Mouse (Mus musculus) embryonic facial prominence, embryonic 10.5 days (tissue): ENCODE measurements at regions not wholly inside any gene's neighbourhood (a gene's known extent, or its start where the extent isn't known, plus 50 kb on each side); places are given as distances from the start of the nearest gene placed in this dataset.

ENCODE experiments used
- DNase-seq: peaks from one replicate; pipeline ENCODE4 v3.0.0-alpha.2; 2017; ENCODE audit warnings: low spot score
- H3K27ac ChIP-seq: fragments of 300-500 bp; sonication (generic); replicated peaks from 2 replicates; pipeline ENCODE4 v1.5.1; 2016; ENCODE audit warnings: mild to moderate bottlenecking
- H3K27me3 ChIP-seq: fragments of 300-500 bp; sonication (generic); replicated peaks from 2 replicates; pipeline ENCODE4 v1.6.1; 2016; ENCODE audit warnings: low read depth, mild to moderate bottlenecking; ENCODE audit not compliant: poor library complexity, severe bottlenecking
- H3K36me3 ChIP-seq: fragments of 300-500 bp; sonication (generic); replicated peaks from 2 replicates; pipeline ENCODE4 v1.6.1; 2016; ENCODE audit warnings: mild to moderate bottlenecking, moderate library complexity
- H3K4me1 ChIP-seq: fragments of 300-500 bp; sonication (generic); 2 replicates; pipeline ENCODE4 v1.6.1; 2016
- H3K4me3 ChIP-seq: fragments of 300-500 bp; sonication (generic); 2 replicates; pipeline ENCODE4 v1.5.1; 2016; ENCODE audit warnings: mild to moderate bottlenecking, moderate library complexity
- H3K9me3 ChIP-seq: fragments of 300-500 bp; sonication (generic); 2 replicates; pipeline ENCODE4 v1.6.1; 2016; ENCODE audit warnings: mild to moderate bottlenecking
- WGBS: fragments of 180-500 bp; shearing (Covaris S2); methylation state at CpG from one replicate; pipeline ENCODE4 v1.1.7; 2016; 5-methylcytosine and 5-hydroxymethylcytosine counted together

DNA sequence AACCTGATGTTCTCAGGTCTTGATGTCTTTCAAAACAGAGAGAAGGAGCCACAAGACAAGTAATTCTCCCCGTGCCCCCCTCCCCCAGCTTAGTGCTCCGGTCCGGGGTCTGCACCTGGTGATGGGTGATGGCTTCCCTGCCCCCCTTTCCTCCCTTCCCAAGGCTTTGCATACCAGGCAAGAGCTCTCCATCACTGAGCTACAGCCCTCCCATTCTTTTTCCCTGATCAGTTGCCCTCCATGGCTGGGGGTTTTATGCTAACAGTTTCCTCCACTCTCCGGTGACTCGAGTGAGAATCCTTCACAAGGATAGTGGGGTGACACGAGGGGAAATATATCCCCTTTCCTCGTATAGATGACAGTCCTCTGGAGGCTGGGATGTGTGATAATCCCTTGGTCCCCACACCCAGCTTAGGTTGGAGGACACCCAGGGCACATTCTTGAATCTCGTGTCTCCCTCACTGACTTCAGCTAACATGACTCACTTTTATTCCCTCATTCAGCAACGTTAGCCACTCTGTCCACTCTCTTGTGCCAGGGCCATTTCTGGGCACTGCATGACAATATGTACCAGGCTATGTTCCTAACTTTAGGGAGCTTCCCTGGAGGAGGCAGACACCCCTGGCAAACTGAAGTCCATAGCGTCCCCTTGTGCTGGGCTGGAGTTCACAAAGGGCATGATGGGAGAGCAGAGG lies 61.9 kb upstream of the Ampd3 start:
- Histone ChIP-seq H3K9me3 (0 out of 2 replicates have a peak, but pooled peaks cover 1% of the 10 kb centered on the region), H3K27me3 (no peaks in the 10 kb centered on the region), H3K27ac (no peak overlapping the region), H3K4me1 (peaks cover 12% of the 10 kb centered on the region), H3K36me3 (no peaks in the 10 kb centered on the region), H3K4me3 (no peak overlapping the region)
- DNase-seq: no peak
- 88% methylated on average over 10 of the region's 10 CpGs for WGBS

DNA sequence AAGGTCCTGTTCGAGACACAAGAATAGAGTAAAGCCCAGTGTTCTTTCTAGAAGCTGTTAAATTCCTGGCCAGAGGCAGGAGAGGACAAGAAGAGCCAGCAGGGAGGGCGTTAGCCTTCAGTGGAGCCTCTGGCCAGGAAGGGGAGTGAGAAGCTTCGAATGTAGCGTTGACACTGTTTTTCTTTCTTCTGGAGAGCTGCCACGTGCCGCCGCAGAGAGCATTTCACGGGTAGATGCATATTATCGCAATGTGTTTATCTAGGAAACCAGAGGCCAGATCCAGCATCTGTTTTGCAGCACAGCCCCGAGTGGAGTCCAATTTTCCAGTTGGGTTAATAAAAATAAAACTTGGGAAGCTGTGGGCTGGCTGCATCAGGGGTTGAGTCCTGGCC lies 61.3 kb upstream of the Ampd3 start:
- H3K27me3 ChIP-seq: no peaks in the 10 kb centered on the region
- WGBS: 62% methylated on average over 10 of the region's 10 CpGs
- no peak overlapping the region for H3K4me3 ChIP-seq
- H3K36me3 ChIP-seq: no peaks in the 10 kb centered on the region
- H3K27ac ChIP-seq: no peak overlapping the region
- 0 out of 2 replicates have a peak, but pooled peaks cover 5% of the 10 kb centered on the region for H3K9me3 ChIP-seq
- DNase-seq: no peak
- H3K4me1 ChIP-seq: peaks cover 12% of the 10 kb centered on the region

DNA sequence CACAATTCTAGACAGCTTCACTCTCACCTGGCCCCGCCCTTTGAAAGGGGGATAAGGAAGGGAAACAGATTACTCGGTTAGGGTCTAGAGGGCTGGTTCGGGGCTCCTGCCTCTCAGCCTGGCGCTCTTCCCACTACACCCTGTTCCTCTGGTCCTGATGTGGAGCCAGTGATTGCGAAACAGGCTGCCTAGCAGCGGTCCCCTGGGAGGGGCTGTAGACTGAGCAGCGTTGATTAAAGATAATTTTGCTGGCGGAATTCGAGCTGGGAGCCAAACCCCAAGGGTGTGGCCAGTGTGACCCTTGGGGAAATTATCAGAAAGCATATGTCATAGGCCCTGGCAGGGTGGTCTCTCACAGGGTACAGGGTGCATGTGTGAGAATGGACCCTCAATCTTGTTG lies 59.9 kb upstream of the Ampd3 start:
- Histone ChIP-seq H3K9me3 (0 out of 2 replicates have a peak, but pooled peaks cover 5% of the 10 kb centered on the region), H3K4me3 (no peak overlapping the region), H3K36me3 (no peaks in the 10 kb centered on the region), H3K27ac (no peak overlapping the region), H3K27me3 (no peaks in the 10 kb centered on the region), H3K4me1 (peaks cover 12% of the 10 kb centered on the region)
- WGBS: 79% methylated on average over 9 of the region's 9 CpGs
- no peak for DNase-seq

DNA sequence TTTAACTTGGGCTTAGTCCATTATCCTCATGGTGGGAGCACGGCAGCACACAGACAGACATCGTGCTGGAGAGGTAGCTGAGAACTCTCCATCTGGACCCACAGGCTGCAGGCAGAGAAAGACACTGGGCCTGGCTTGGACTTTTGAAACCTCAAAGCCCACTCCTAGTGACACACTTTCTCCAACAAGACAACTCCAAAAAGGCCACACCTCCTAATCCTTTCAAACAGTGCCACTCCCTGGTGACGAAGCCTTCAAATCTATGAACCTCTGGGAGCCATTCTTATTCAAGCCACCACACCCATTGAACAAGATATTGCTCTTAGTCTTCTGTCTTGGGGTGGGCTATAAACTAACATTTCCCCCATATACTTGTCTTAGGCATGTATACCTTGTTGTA lies 59.2 kb upstream of the Ampd3 start:
- H3K27ac ChIP-seq: no peak overlapping the region
- H3K4me3 ChIP-seq: no peak overlapping the region
- H3K4me1 ChIP-seq: peaks cover 12% of the 10 kb centered on the region
- no peaks in the 10 kb centered on the region for H3K36me3 ChIP-seq
- no peaks in the 10 kb centered on the region for H3K27me3 ChIP-seq
- 0 out of 2 replicates have a peak, but pooled peaks cover 5% of the 10 kb centered on the region for H3K9me3 ChIP-seq
- WGBS: 90% methylated on average over 3 of the region's 3 CpGs
- DNase-seq: no peak

DNA sequence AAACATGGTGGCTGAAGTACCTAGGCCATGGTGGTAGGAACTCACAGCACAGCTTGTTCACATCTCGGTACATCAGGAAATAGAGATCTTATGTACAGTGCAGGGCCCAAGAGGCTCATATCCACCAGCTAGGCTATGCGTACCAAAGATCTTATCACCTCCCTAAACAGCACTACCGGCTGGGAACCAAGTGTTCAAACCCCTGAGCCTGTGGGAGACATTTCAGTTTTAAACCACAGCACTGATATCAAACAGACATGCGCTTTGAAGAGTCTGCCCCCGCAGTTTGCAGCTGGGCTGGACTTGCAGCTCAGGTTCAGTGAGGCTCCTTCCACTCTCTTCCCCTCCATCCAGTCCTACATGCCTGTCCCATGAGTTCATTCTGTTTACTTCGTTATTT lies 58.4 kb upstream of the Ampd3 start:
- no peak for DNase-seq
- whole genome bisulfite sequencing: 85% methylated on average over 6 of the region's 6 CpGs

DNA sequence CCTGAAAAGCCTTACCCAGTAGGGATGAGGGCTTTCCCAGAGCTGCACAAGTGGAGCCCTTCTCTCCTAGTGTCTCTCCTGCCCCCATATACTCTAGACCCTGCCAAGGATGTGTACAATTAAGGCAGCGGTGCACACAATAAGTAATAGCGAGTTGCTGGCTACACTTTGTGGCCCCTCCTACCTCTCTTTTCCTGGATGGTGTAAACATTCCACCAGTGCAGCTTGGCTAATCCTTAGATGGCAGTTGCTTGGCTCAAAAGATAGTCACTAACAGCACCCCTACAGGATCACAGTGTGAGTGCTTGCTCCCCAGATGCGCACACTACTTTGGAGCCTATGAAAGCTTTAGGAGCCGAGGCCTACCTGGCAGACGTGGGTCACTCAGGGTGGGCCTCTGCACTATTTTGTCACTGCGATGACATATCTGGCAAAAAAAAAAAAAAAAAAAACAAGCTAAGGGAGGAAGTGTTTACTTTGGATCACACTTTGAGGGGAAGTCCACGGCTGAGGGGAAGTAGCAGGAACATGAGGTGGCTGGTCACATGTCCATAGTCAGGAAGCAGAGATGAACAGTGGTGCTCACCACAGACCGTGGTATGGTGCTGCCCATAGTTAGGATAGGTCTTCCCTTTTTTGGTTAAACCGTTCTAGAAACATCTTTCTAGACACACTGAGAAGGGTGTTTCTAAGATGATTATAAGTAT lies 57.6 kb upstream of the Ampd3 start:
- H3K4me3 ChIP-seq: no peak overlapping the region
- WGBS: 86% methylated on average over 9 of the region's 9 CpGs
- no peaks in the 10 kb centered on the region for H3K27me3 ChIP-seq
- no peak for DNase-seq
- 0 out of 2 replicates have a peak, but pooled peaks cover 5% of the 10 kb centered on the region for H3K9me3 ChIP-seq
- H3K36me3 ChIP-seq: no peaks in the 10 kb centered on the region
- H3K27ac ChIP-seq: no peak overlapping the region
- H3K4me1 ChIP-seq: peaks cover 12% of the 10 kb centered on the region

More for the DNA sequence above, 58.4 kb upstream of the Ampd3 start:
- Histone ChIP-seq H3K4me1 (peaks cover 12% of the 10 kb centered on the region), H3K27ac (no peak overlapping the region), H3K36me3 (no peaks in the 10 kb centered on the region), H3K27me3 (no peaks in the 10 kb centered on the region), H3K4me3 (no peak overlapping the region), H3K9me3 (0 out of 2 replicates have a peak, but pooled peaks cover 5% of the 10 kb centered on the region)

DNA sequence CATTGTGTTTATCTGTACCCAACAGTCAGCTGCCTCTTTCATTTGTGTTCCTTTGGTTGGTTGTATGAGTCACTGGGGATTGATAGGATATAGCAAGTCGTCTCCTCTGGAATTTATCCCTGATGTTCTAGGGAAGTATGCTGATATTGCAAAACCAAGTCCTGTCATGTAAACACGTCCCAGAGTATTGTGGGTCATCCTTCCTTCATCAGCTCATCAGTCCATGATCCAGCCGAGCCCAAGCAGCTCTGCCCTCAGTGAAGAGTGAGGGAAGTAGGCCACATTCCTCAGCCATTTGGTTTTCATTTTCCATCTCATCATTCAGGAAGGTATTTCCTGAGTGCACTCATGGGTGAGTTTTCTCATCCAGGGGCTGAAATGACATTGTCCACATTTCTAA lies 54.3 kb upstream of the Ampd3 start:
- Histone ChIP-seq H3K4me3 (no peak overlapping the region), H3K36me3 (no peaks in the 10 kb centered on the region), H3K27ac (no peak overlapping the region), H3K9me3 (0 out of 2 replicates have a peak, but pooled peaks cover 5% of the 10 kb centered on the region), H3K4me1 (peaks cover 5% of the 10 kb centered on the region; the same call in 1 of the 2 replicates), H3K27me3 (no peaks in the 10 kb centered on the region)
- no peak for DNase-seq
- WGBS: 71% methylated on average over 3 of the region's 3 CpGs

DNA sequence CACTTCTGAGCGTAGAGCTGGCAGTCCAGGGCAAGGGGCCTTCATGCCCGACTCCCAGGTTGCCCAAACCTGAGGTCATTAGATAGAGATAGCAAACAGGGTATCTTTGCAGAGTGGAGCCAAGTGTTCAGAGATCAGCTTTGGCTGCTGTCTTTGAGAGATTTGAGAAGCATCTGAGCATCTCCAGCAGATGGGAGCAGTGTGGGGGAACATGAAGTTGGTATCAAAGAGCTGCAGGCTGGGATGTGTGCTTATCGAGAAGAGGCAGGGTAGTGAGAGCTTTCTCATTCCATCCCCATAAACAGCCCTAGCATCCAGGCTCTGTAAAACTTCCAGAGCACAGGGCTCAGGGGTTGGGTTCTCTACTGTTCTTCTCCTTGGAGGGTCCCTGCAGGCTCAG lies 52.9 kb upstream of the Ampd3 start:
- 0 out of 2 replicates have a peak, but pooled peaks cover 5% of the 10 kb centered on the region for H3K9me3 ChIP-seq
- no peak for DNase-seq
- WGBS: 89% methylated on average over 3 of the region's 3 CpGs

DNA sequence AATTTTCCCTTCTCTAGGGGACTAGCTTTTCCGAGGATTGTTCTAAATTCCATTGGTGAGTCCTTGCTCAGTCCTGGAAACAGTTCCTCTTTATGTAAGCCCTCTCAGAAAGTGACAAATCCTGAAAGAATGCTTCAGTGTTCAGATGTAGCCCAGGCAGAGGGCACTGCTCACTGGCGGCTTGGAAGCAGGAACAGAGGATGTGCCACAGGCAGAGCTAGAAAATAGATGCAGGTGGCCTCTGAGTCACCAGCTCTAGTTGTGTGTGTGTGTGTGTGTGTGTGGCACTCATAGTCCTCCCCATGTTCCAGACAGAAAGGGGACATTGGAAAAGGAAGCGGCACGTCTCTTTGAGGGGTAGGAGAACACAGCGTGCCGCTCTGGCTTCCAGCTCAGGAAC lies 52.5 kb upstream of the Ampd3 start:
- WGBS: 81% methylated on average over 6 of the region's 6 CpGs
- 0 out of 2 replicates have a peak, but pooled peaks cover 5% of the 10 kb centered on the region for H3K9me3 ChIP-seq
- no peak for DNase-seq

More for the DNA sequence above, 52.9 kb upstream of the Ampd3 start:
- Histone ChIP-seq H3K36me3 (no peaks in the 10 kb centered on the region), H3K27me3 (no peaks in the 10 kb centered on the region), H3K4me1 (peaks cover 6% of the 10 kb centered on the region; the same call in 1 of the 2 replicates), H3K27ac (no peak overlapping the region), H3K4me3 (no peak overlapping the region)

DNA sequence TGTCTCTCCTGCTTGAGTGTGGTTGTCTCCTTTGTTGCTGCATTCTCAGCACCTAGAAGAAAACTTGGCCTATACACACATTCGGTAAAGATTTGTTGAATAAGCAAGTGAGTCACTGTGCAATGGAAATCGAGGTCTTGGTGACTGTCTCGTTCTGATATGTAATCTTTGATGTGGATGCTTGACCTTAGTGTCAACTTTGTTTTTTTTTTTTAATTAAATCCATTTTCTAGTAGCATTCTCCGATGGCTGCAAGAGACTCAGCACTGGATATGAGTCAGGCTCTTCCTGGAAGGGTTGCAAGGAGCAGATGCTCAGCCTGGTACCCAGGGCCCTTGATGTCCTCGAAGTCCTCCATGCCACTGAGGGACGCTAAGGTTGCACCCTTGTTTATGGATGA lies 50.9 kb upstream of the Ampd3 start:
- H3K27me3 ChIP-seq: no peaks in the 10 kb centered on the region
- no peak overlapping the region for H3K4me3 ChIP-seq
- H3K27ac ChIP-seq: no peak overlapping the region
- no peak for DNase-seq
- no peaks in the 10 kb centered on the region for H3K9me3 ChIP-seq
- H3K36me3 ChIP-seq: no peaks in the 10 kb centered on the region
- H3K4me1 ChIP-seq: peaks cover 6% of the 10 kb centered on the region; the same call in 1 of the 2 replicates
- WGBS: 74% methylated on average over 6 of the region's 6 CpGs

More for the DNA sequence above, 52.5 kb upstream of the Ampd3 start:
- Histone ChIP-seq H3K27ac (no peak overlapping the region), H3K4me1 (peaks cover 6% of the 10 kb centered on the region; the same call in 1 of the 2 replicates), H3K4me3 (no peak overlapping the region), H3K27me3 (no peaks in the 10 kb centered on the region), H3K36me3 (no peaks in the 10 kb centered on the region)
